Mouse (Mus musculus) T-cell, adult 2 months (primary cell): ENCODE measurements around the gene Cox4i2.

Experiments
- DNase-seq: peaks from one replicate; pipeline ENCODE4 v3.0.0; 2022; ENCODE audit warnings: low spot score

The Cox4i2 gene

GRCm38 (mm10) chr2:152769677-152770076 is 15.7 kb downstream of the Cox4i2 start:
- no peak for DNase-seq

- no peak for DNase-seq
Observed at GRCm38 (mm10) chr2:152771571-152771970, 17.6 kb downstream of the Cox4i2 start.

DNA sequence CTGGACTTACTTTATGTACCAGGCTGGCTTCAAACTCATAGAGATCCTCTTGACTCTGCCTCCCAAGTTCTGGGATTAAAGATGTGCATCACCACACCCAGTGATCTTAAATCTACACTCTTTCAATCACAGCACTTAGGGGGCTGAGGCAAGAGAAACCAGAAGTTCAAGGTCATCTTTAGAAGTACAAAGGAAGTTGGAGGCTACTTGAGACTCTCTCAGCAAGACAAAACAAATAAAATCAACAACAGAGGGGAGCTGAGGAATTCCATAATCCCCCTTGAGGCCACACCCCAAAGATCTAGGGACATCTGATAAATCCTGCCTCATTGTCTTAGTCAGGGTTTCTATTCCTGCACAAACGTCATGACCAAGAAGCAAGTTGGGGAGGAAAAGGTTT is 18.3 kb downstream of the Cox4i2 start:
- DNase-seq: no peak

GRCm38 (mm10) chr2:152775357-152775756 is 21.4 kb downstream of the Cox4i2 start:
- DNase-seq: peak; percentile 81

GRCm38 (mm10) chr2:152776019-152776418 is 22.0 kb downstream of the Cox4i2 start:
- DNase-seq: no peak

GRCm38 (mm10) chr2:152776435-152776834 is 22.5 kb downstream of the Cox4i2 start:
- DNase-seq: no peak

GRCm38 (mm10) chr2:152777081-152777480 is 23.1 kb downstream of the Cox4i2 start:
- no peak for DNase-seq

DNA sequence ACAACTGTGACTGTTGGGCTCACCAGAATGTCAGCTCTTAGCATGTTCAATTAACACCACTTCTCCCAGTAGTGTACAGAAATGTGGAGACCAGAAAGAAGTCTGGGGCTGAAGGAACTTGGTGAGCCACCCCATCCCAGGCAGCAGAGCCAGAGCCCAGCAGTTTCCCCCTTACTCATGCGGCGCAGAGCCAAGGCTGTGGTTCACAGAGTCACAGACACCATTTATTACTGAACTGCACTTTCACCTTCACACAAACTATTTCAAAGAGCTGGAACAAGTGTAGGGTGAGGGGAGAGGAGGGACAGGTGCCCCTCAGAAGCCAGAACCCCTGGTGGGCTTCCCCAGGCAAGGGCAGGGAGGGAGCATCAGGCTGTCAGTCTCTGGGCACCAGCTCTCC is 26.5 kb downstream of the Cox4i2 start:
- no peak for DNase-seq

DNA sequence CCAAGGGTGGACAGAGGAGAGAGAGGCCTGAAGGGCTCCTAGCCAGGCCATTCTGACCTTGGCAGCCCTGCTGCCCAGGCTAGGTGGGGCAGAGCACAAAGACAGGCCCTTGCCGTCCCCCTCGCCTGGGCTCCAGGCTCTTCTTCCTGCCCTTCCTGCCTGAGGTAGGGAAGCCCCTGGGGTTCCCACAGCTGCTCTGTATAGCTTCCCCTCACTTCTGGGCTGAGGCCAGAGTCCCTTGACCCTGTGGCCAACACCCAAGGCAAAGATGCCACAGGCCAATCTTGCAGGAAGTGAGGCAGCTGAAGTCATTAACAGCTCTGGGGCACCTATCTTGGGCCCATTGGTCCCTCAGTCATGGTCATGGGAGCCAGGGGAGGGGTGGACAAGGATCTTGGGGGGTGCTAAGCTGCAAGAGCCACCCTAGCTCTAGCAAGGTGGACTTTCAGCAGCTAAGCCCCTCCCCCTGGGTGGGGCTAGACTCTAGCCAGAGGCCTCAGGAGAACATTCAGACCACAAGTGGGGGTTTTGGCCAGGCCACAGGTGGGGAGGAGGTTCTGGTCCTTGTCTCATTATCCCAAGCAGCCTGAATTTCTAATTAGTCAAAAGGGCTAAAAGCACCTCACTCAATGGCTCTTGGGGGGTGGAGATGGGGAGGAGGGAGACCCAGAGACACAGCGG is 27.2 kb downstream of the Cox4i2 start:
- DNase-seq: no peak

GRCm38 (mm10) chr2:152782656-152783055 is 28.7 kb downstream of the Cox4i2 start:
- no peak for DNase-seq

DNA sequence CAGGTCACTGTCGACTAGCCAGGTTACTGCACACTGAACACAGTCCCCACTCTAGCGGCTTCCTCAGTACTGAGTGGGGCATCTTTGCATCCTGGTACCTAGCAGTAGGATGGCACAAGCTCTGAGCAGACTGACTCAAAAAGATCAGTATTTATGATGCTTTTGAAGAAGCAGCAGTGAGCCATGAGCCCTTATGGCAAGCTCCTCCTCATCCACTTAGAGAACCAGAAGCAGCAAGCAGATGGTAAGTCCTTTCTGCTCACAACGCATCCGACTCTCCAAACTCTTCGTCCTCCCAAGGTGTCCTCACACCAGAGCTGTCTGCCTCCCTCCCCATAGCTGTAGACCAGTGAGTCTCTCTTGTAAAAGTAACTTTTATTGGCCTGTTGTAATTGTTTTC is 29.3 kb downstream of the Cox4i2 start:
- no peak for DNase-seq

DNA sequence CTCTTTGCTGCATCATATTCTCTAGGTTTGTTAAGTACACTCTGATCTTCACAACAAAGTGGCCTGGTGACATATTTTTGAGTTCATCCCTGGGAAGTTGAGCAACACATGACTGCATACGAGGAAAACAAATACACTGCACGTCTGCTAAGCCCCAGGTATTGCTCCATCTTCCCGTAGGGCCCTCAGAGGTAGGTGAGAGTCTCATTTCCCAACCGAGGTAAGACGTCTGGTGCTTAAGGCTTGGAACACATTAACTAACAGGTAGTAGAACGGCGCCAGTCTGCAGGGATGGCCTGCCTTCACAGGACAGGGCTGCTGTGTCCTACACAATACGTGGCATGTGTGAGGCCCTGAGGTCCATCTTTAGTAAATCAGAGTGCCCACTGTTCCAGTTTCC is 30.7 kb downstream of the Cox4i2 start:
- DNase-seq: no peak

DNA sequence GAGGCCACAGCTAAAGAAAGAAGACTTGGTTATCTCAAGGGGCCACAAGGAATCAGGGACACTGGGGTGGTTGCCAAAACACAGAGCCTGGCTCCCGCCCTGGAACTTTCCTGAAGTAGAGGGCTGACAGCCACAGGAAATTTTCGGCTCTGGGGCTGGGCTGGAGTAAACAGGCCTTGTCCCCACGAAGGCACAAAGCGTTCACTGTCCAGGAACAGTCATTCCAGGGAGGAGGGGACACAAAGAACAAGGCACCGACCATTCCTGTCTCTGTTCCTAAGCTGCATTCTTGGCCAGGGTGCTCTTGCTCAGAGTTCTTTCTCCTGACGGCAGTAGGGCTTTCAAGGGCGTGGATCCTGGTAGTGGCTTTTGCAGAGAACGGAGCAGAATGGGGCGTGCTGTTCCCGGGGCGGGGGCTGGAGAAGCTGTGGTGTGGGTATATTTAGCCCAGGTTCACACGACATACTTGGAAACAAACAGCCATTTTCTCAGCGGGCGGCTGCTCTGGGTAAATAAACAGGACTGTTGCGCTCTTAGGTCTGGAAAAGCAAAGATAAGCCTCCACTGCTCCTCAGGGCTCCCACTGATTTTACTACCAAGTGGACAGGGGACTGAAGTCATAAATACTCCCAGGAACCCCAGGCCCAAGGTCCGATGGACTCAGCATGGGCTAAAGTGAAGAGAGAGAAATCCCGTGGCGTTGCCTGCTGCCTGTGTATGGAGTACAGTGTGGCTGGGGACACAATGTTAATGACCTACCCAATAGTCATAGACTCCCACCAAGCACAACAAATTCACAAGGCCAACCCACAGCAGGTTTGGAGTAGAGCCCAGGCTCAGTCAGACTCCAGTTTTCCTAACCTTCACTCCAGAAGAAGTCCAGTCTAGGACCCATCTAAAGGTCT is 31.7 kb downstream of the Cox4i2 start:
- DNase-seq: no peak

- DNase-seq: no peak
Observed at GRCm38 (mm10) chr2:152787136-152787535, 33.2 kb downstream of the Cox4i2 start.

- no peak for DNase-seq
Observed at GRCm38 (mm10) chr2:152787543-152787942, 33.6 kb downstream of the Cox4i2 start.

DNA sequence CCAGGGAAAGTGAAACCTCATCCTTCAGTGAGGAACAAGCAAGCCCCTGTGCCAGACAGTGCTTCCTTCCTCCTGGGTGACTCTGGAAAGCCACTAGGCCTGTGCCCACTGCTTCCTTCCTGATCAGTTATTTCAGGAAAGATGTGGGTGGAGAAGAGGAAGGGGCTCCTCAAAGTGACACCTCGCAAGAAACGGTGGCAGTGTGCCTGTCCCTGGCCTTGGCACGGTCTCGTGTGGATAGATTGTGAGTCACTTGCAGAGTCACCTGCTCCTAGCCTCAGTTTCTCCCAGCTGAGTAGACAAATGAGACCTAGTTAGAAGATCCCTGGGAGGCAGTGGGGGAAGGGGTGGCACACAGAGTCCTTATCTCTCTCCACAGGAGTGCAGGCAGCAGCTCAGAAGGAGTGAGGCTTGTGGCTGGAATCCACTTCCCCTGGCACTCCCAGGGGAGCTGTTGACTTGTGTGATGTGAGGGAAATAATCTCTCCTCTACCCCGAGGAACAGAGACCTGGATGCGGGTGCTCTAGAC is 35.0 kb downstream of the Cox4i2 start:
- DNase-seq: no peak

DNA sequence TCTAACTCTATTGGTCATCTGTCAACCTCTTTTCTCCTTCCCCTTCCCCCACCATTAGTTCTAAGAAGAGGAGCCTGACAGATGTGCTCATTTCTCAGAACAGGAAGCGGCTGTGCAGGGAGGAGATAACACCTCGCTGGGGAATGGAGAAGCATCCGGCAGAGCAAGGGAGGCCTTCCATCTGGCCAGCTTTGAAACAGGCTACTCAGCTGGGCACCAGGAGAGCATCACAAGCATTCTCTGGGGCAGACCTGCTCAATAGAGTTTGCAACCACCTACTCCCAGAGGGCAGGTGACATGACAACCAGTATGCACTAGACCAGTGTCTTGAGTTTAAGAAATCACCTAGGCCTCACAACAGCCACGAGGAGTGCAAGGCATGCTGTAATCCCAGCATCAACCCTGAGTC is 35.6 kb downstream of the Cox4i2 start:
- peak; percentile 61 for DNase-seq

GRCm38 (mm10) chr2:152792461-152792860 is 38.5 kb downstream of the Cox4i2 start:
- no peak for DNase-seq

- DNase-seq: no peak
Observed at GRCm38 (mm10) chr2:152793381-152793780, 39.4 kb downstream of the Cox4i2 start.

DNA sequence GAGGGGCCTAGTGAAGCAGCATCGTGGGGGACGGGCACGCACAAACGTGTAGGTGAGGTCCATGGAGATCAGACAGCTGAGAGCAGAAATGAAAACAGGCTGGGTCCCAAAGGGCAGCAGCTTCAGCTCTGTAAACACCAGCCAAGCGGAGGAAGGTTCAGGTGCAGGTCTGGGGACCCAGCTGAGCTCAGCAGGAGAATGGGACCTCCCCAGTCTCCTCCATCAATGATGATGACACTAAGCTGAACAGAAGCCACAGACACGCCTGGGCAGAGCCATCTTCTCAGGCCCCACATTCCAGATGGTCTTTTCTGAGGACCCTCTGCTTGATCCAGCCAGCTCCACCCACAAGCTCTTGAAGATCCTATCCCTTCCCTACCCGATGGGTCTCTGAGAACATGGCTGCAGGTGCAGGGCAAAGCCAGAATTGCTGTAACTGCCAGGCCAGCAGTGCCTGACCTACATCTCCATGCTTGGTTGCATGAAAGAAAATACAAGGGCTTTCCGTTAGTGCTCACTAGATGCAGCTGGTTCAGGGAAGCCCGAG is 40.4 kb downstream of the Cox4i2 start:
- no peak for DNase-seq

DNA sequence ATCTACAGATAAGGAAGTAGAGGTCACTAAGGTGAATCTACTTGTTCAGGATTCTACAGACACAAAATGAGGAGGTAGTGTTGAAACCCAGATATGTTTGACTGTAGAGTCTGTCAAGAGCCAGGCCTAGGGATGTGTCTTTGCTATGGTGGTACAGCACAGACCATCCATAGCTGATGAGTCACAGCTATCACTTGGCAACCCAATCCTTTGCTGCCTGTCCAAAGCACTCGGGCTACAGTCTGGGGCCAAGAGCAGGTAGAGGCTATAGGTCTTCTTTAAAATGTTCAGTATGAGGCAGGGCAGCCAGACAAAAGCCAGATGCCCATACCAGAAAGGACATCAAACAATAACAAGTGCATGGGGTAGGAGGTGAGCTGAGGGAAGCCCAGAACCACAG is 43.6 kb downstream of the Cox4i2 start:
- DNase-seq: no peak

DNA sequence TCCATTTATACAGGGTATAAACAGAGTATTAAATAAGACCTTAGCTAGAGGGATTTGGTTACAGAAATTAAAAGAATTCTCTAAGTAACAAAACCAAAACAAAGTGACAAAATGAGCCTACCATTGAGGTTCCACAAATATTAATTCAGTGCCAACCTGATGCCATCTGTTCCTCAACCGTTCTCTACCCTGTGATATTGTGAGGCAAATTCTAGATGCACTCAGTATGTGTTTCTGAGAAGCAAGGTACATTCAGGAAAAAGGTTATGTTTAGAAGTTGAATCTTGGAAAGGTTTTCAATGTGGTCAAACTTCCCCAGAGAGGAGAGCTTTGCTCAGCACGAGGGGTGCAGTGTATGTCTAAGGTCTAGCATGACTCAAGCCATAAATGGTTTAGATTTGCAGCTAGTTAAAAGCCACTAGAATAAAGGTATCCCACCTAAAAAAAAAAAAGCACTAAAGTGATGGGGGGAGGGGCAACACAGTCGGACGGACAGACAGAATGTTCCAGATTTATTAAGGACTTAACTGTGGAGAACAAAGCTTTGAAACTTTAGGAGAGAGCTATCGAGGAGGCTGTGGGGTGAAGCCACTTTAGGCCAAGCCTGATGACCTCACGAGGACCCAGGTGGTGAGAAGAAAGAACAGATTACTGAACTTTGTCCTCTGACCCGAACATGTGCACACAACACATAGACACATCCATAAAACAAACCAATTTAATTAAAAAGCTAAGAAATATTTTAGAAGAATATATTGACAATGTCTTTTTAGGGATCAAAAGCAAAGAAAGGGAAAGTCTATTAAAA is 46.2 kb downstream of the Cox4i2 start:
- no peak for DNase-seq
